Mouse (Mus musculus) heart, adult 2 months (tissue): Measurements from ENCODE around the gene D2hgdh.

Experiments
- CTCF ChIP-seq: fragments of 200-600 bp; IDR thresholded peaks from 2 replicates; pipeline ENCODE4 v1.8.1; 2022; ENCODE audit warnings: antibody characterized with exemption, mild to moderate bottlenecking, moderate library complexity
- POLR2A ChIP-seq: fragments of 200-500 bp; IDR thresholded peaks from 2 replicates; pipeline ENCODE4 v1.6.1; 2011; ENCODE audit warnings: mild to moderate bottlenecking, low read depth, low read length, control low read depth; ENCODE audit not compliant: insufficient read depth

DNA sequence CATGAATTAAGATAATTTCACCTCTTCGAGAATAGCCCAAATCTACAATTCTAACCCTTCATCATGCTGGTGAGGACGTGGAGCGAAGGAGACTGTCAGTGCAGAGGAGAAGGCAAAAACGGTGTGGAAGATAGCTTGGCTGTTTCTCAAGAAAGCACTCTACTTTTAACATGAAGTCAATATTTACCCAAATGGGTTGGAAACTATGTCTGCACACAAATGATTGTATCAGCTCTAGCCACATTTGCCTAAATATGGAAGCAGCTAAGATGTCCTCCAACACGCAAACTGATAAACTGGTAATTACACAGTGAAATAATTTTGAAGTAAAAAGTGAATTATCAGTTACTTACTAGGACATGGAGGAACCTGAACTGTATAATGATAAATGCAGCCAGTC is 21.9 kb upstream of the D2hgdh start:
- no peak for TF ChIP-seq POLR2A
- TF ChIP-seq CTCF: no peak
